Mouse (Mus musculus): ENCODE results near the gene Srsf3.

DNA sequence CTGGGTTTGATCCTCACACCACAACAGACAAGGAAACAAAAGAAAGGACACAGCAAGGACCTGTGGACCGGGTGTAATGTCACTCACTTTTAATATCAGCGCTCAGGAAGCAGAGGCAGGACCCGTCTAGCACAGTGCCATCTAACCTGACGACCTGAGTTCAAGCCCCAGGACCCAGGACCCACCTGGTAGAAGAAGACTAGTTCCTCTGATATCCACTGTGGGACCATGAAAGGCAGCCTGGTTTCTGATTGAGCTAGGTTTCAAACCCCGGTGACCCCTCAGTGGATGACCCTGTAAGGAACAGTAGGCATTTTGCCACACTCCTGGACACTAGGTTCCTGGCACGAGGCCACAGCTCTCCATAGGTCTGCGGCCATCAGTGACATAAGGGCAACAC, 52.2 kb downstream of the Srsf3 start:
- TF ChIP-seq ZKSCAN1 (IDR thresholded peaks at IDR 0.05; ENCODE audit: borderline replicate concordance, low read depth, low read length) (no peak), MYC (IDR thresholded peaks at IDR 0.05; ENCODE audit: low read depth, low read length) (no peak), POLR2A (IDR thresholded peaks at IDR 0.05; ENCODE audit: low read depth, low read length) (no peak), SIN3A (IDR thresholded peaks at IDR 0.05; ENCODE audit: low read length) (no peak), CTCF (conservative IDR thresholded peaks at IDR 0.05 in 1 of 2, IDR thresholded peaks at IDR 0.05 in 1 of 2; ENCODE audit: low read depth in 2 of 2, low read length in 2 of 2) (no peak), EP300 (IDR thresholded peaks at IDR 0.05; ENCODE audit: low read length) (no peak), CHD2 (IDR thresholded peaks at IDR 0.05; ENCODE audit: low read length) (no peak), E2F4 (IDR thresholded peaks at IDR 0.05; ENCODE audit: insufficient replicate concordance, low read depth, low read length) (no peak), SMC3 (IDR thresholded peaks at IDR 0.05; ENCODE audit: low read depth, low read length) (no peak)
